Mouse (Mus musculus): ENCODE data around the gene Kynu.

Kynu gene

GRCm38 (mm10) chr2:43646962-43647361, 91.8 kb downstream of the Kynu start:
- no peak for DNase-seq (ENCODE audit: low spot score in 2 of 2)

DNA sequence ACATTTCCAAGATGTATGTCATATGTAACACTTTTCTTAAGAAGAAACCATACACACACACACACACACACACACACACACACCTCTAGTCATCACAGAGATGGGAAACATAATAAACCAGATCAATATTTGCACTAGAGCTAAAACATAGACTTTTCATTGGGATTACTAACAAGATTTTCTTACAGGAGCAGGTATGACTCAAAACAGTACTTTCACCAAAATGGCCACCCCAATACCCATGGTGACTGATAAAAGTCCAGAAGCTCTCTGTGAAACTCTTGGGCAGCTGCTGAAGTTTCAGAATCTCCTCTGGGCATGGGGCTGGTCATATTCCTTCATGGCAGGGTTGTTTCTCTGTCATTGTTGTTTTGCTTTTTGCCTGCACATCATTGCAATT, 114.5 kb downstream of the Kynu start:
- DNase-seq (ENCODE audit: low spot score in 2 of 2), result no peak

GRCm38 (mm10) chr2:43673619-43674018, 118.5 kb downstream of the Kynu start:
- peak; percentile 41 to 66 for DNase-seq (ENCODE audit: low spot score in 2 of 2)

DNA sequence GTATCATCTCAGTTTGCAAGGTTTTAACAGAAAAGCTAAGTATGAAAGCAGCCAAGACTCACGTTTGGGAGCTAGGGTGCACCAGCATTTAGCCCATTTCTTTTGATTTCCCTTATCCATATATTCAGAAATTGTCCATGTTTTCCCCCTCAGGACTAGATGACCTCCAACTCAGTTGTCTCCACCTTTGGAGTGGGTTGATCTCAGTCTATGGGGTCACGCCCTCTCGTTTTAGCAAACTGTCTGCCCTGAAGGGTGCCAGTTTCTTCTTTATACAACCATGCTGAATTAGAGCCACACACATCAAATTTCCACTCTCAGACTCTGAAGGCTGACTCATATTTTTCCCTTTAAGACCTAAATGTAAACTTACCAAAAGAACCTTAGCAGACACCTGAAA, 119.0 kb downstream of the Kynu start:
- no peak for DNase-seq (ENCODE audit: low spot score in 2 of 2)

- no peak for DNase-seq (ENCODE audit: low spot score in 2 of 2)
These were observed 120.1 kb downstream of the Kynu start for GRCm38 (mm10) chr2:43675277-43675676.

- no peak for DNase-seq (ENCODE audit: low spot score in 2 of 2)
These were observed 135.3 kb downstream of the Kynu start for GRCm38 (mm10) chr2:43690402-43690801.

GRCm38 (mm10) chr2:43691290-43691689, 136.2 kb downstream of the Kynu start:
- DNase-seq (ENCODE audit: low spot score in 2 of 2), result no peak

GRCm38 (mm10) chr2:43695635-43696034, 140.5 kb downstream of the Kynu start:
- DNase-seq (ENCODE audit: low spot score in 2 of 2), result no peak

GRCm38 (mm10) chr2:43712611-43713138, 157.5 kb downstream of the Kynu start:
- DNase-seq (ENCODE audit: low spot score in 2 of 2), result no peak

- DNase-seq (ENCODE audit: low spot score in 2 of 2), result peak in 1 of 2 experiments; percentile 62
These were observed 167.4 kb downstream of the Kynu start for GRCm38 (mm10) chr2:43722446-43723103.

GRCm38 (mm10) chr2:43723104-43723541, 168.0 kb downstream of the Kynu start:
- DNase-seq (ENCODE audit: low spot score in 2 of 2), result no peak

GRCm38 (mm10) chr2:43727181-43727580, 172.1 kb downstream of the Kynu start:
- no peak for DNase-seq (ENCODE audit: low spot score in 2 of 2)

- DNase-seq (ENCODE audit: low spot score in 2 of 2), result no peak
These were observed 172.6 kb downstream of the Kynu start for GRCm38 (mm10) chr2:43727693-43728092.

GRCm38 (mm10) chr2:43728831-43729230, 173.7 kb downstream of the Kynu start:
- DNase-seq (ENCODE audit: low spot score in 2 of 2), result no peak

Data from cerebellum, postnatal 4 days (tissue).